Mouse (Mus musculus) inflammation-experienced regulatory T-cells (primary cell): Measurements from ENCODE around the gene Mybbp1a. TPM values are rescaled to one million over a fixed set of nuclear protein-coding genes. Genes with fewer than 3 reads are reported as not detected.

Source experiments
- polyA plus RNA-seq, 2 experiments: library from polyadenylated mRNA; unstranded; fragments of 100-300 nt; shearing (Covaris generic); gene quantifications; one replicate each; pipeline ENCODE4 v1.2.1; 2017

Mybbp1a gene
- polyA plus RNA-seq = 100 to 1,000 TPM in 1 of 2 experiments, 10 to 100 TPM in 1; 96.4 to 113 TPM

DNA sequence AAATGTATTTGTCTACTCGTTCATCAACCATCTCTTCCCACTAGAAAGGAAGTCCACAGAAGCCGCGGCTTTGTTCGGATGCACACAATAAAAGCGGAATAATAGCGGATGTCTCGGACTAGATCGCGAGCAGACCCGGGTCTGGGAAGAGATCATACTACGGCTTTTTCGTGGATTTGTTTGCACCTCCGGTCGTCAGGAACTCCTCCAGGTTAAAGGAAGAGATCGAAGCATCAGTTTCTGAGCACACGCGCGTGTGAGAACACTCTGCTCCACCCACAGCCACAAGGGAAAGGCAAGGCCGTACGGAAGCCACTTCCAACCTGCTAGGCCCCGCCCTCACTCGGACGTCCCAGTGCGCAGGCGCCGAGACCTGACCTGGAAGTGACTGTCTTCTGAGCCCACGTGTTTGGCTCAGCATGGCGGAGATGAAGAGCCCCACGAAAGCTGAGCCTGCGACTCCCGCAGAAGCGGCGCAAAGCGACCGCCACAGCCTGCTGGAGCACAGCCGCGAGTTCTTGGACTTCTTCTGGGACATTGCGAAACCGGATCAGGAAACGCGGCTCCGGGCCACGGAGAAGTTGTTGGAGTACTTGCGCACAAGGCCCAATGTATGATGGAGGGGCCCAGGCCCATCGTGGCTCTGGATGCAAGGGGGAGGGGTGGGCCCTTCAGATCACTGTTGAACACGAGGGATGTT is at the start of gene Mybbp1a:
Gene Mybbp1a (plus strand): TSS at position 391 of the 700 bp plus-strand sequence.

DNA sequence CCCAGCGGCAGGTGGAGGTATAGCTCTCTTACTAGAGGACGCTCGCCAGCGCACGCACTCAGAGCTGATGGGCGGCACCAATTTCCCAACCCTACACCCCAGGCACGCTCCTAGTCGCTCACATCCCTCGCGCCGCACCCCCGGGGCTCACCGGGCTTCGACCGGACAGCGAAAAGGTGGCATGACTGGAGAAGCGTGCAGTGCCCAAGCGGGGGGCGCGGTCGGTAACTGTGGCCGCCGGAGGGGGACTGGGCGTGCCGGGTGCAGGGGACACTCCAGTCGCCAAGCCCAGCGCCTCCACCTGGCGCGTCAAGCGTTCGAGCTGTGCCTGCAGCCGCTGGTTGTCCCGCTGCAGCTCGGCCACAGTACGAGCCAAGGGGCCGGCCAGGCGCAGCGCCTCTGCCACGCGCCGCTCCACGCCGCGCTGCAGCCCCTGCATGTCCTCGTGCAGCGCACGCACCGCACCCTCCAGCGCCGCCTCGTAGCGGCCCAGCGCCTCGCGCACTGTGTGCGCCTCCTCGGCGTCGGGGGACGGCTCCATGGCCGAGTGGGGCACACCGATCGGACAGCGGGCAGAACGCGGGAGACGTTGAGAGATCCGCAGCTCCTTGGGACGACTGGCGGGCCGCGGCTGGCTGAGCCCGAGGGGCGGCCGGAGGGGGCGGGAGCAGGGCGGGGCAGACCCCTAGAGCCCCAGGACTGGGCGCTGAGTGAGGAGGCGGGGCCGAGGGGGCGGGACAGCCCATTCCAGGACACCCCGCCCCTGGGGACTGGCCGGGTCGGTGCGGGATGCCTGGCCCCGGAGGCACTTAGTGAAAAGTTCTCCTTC is 29.8 kb upstream of the Mybbp1a start, which contains the start of gene Smtnl2:
Gene Smtnl2 (minus strand): TSS at position 621 of the 829 bp plus-strand sequence.

GRCm38 (mm10) chr11:72434963-72435693 is 6.0 kb upstream of the Mybbp1a start, which contains the start of gene Ggt6:
Gene Ggt6 (plus strand): TSS chr11:72435526.

GRCm38 (mm10) chr11:72489881-72490301 is 48.7 kb downstream of the Mybbp1a start, which contains the start of gene Spns2:
Gene Spns2 (minus strand): TSS chr11:72489904.

Other genes starting within 250 kb of the Mybbp1a start
- under 1 TPM; 0.47 to 0.51 TPM for gene Gm43951, start 234.5 kb upstream of the Mybbp1a start, polyA plus RNA-seq
- gene 4933427D14Rik, start 233.9 kb upstream of the Mybbp1a start, polyA plus RNA-seq = 10 to 100 TPM; 16.5 to 21.4 TPM
- 100 to 1,000 TPM in 1 of 2 experiments, 10 to 100 TPM in 1; 84.0 to 101 TPM for gene Txndc17, start 233.8 kb upstream of the Mybbp1a start, polyA plus RNA-seq
- gene Med31, start 225.8 kb upstream of the Mybbp1a start, polyA plus RNA-seq = 10 to 100 TPM; 18.3 to 20.7 TPM
- under 1 TPM; 0.08 to 0.10 TPM for gene Slc13a5, start 174.1 kb upstream of the Mybbp1a start, polyA plus RNA-seq
- 10 to 100 TPM; 64.3 to 80.6 TPM for gene Xaf1, start 139.7 kb upstream of the Mybbp1a start, polyA plus RNA-seq
- gene Fbxo39, start 126.9 kb upstream of the Mybbp1a start, polyA plus RNA-seq = 1 to 10 TPM in 1 of 2 experiments, under 1 TPM in 1; 0.34 to 1.4 TPM
- not detected for gene Tekt1, start 78.9 kb upstream of the Mybbp1a start, polyA plus RNA-seq
- gene Smtnl2, start 29.6 kb upstream of the Mybbp1a start, polyA plus RNA-seq = 1 to 10 TPM in 1 of 2 experiments, under 1 TPM in 1; 0.07 to 1.1 TPM
- not detected for gene Ggt6, start 5.8 kb upstream of the Mybbp1a start, polyA plus RNA-seq
- under 1 TPM; 0.49 to 0.67 TPM for gene Spns2, start 48.5 kb downstream of the Mybbp1a start, polyA plus RNA-seq
- 1 to 10 TPM in 1 of 2 experiments, under 1 TPM in 1; 0.29 to 2.2 TPM for gene Spns3, start 109.2 kb downstream of the Mybbp1a start, polyA plus RNA-seq
- gene Ube2g1, start 165.9 kb downstream of the Mybbp1a start, polyA plus RNA-seq = 10 to 100 TPM; 58.1 to 60.8 TPM
- gene Ankfy1, start 248.7 kb downstream of the Mybbp1a start, polyA plus RNA-seq = 10 to 100 TPM; 45.5 to 47.7 TPM